Comparison of ENCODE assay signal across 8 mouse cellular contexts in genomic region chr17:66490022-66490601, GRCm38 (mm10). TPM values are rescaled to one million over a fixed set of nuclear protein-coding genes. Genes with fewer than 3 reads are reported as not detected.
DNase-seq lines count a peak whose midpoint lies in the region; ATAC-seq and TF ChIP-seq lines count a peak whose summit lies in the region.

No protein-coding gene starts in this region.

- no peak for TF ChIP-seq EP300 in liver, embryonic 14.5 days (IDR thresholded peaks at IDR 0.05; ENCODE audit: low read depth)

- DNase-seq in A20 (ENCODE audit: low read depth, low spot score) (peak; percentile 62), MEL-GATA-1-ER (ENCODE audit: extremely low read depth, low read depth) (peak; percentile 24)
- DNase-seq in cerebellum, postnatal 36 days = peak; percentile 59 to 74
- peak; percentile 40 to 68 for DNase-seq in heart, postnatal 14 days
- peak; percentile 53 to 54 for DNase-seq in kidney, postnatal 25 days
- DNase-seq in liver, embryonic 14.5 days (ENCODE audit: low read depth in 3 of 3, low spot score in 3 of 3) = peak in 2 of 3 experiments; percentile 19 to 24
- no peak for DNase-seq in testis, postnatal 14 days (ENCODE audit: low spot score)

- ATAC-seq in liver, embryonic 14.5 days (ENCODE audit: insufficient read depth) = no peak
- ATAC-seq in neutrophil, adult 5-6 weeks (ENCODE audit: extremely low read depth, insufficient number of reproducible peaks, low FRiP score, poor library complexity, severe bottlenecking) = peak; percentile 53; the same call in 1 of the 2 replicates

- WGBS in liver, embryonic 14.5 days (ENCODE audit: insufficient replicate concordance) = 36% methylated on average over 10 of the region's 10 CpGs

- H3K27me3 ChIP-seq in liver, embryonic 14.5 days (ENCODE audit: control insufficient read depth, insufficient read depth, low read length) = no peaks in the 10 kb centered on the region; the same call in 1 of the 2 replicates

- H3K9ac ChIP-seq in liver, embryonic 14.5 days (replicated peaks) = no peak overlapping the region

- TF ChIP-seq CTCF in liver, embryonic 14.5 days (IDR thresholded peaks at IDR 0.05; ENCODE audit: low read depth) = peak; percentile 94

- no peak overlapping the region for H3K4me3 ChIP-seq in liver, embryonic 14.5 days (ENCODE audit: insufficient read depth in 1 of 2, low read depth in 2 of 2, low read length in 2 of 2)

- intact Hi-C loops in heart, postnatal 14 days (cut with DNase I) = loop anchor here (1.0 to 5.0 kb wide), 2 partner anchors 255 to 333 kb away; no protein-coding TSS in a partner anchor

- peaks cover 3% of the 10 kb centered on the region; the same call in 1 of the 2 replicates for H3K36me3 ChIP-seq in liver, embryonic 14.5 days (replicated peaks; ENCODE audit: control insufficient read depth, insufficient read depth, low read depth)

- no peak overlapping the region for H3K4me2 ChIP-seq in liver, embryonic 14.5 days (ENCODE audit: low read depth)

- H3K9me3 ChIP-seq in liver, embryonic 14.5 days (ENCODE audit: control insufficient read depth, low read length) = no peaks in the 10 kb centered on the region

- no peaks in the 10 kb centered on the region for H3K4me1 ChIP-seq in liver, embryonic 14.5 days (replicated peaks; ENCODE audit: control insufficient read depth in 2 of 2, insufficient read depth in 2 of 2, low read length in 1 of 2)

- no peak overlapping the region for H3K27ac ChIP-seq in liver, embryonic 14.5 days

RNA-seq across cellular contexts. Expression of gene Rab12, which starts 29.4 kb away (rescaled TPM):
- total RNA-seq in heart, postnatal 14 days (2021) = 100 to 1,000 TPM; 181 to 186 TPM
- polyA plus RNA-seq in liver, embryonic 14.5 days (2012; rRNA removed) = 5.3 and 8.4 TPM in 2 replicates
- 5.4 and 7.2 TPM in 2 replicates for polyA plus RNA-seq in liver, embryonic 14.5 days (2014; fragmentation: Nextera tagmentation; extraction: Ambion mirVana)
- total RNA-seq in neutrophil, adult 5-6 weeks (2017) = 37.8 and 40.9 TPM in 2 replicates

RNA-seq across cellular contexts. Expression of gene Mtcl1, which starts 40.6 kb away (rescaled TPM):
- total RNA-seq in heart, postnatal 14 days (2021) = 1 to 10 TPM; 4.4 to 4.6 TPM
- polyA plus RNA-seq in liver, embryonic 14.5 days (2012; rRNA removed) = 0.08 and 0.17 TPM in 2 replicates
- polyA plus RNA-seq in liver, embryonic 14.5 days (2014; fragmentation: Nextera tagmentation; extraction: Ambion mirVana) = 0.06 TPM in 1 of 2 replicates, not detected in the other
- 0.86 TPM in 1 of 2 replicates, not detected in the other for total RNA-seq in neutrophil, adult 5-6 weeks (2017)
